Mouse (Mus musculus) kidney, adult 2 months (tissue): ENCODE measurements around the gene Scd2.

Experiments
- CTCF ChIP-seq: fragments of 200-500 bp; conservative IDR thresholded peaks from 2 replicates; pipeline ENCODE4 v1.5.1; 2011; ENCODE audit warnings: low read depth, mild to moderate bottlenecking, control low read depth, low read length, moderate library complexity, mixed read lengths; ENCODE audit not compliant: insufficient read depth, insufficient read length
- POLR2A ChIP-seq: fragments of 200-500 bp; IDR thresholded peaks from one replicate; pipeline ENCODE4 v1.6.1; 2011; ENCODE audit warnings: low read depth, low read length, control low read depth

DNA sequence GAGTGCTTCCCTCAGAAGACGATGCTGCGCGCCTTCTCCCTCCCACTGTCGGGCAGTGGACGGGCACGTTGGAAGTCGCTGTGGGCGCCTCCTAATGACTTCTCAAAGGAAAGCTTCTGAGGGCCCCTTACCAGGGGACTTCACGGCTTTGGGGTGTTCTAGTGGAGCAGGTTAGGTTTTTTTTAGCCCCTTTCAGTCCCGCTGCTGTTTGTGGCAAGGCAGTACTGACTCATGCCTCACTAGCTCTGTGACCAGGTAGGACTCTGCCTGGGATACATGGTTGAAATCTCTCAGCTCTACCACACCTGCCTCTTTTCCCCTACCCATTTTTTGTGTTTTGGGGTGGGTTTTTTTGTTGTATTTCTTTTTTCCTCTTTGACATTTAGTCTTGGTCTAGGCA, 10.9 kb downstream of the Scd2 start:
- TF ChIP-seq POLR2A (no peak), CTCF (no peak)
